Mouse (Mus musculus) gastrocnemius, adult 8-10 months (tissue): ENCODE measurements around the gene Alg5. TPM values are rescaled to one million over a fixed set of nuclear protein-coding genes. Genes with fewer than 3 reads are reported as not detected.
"Not testable (repeated sequence)": the region's sequence is repeated elsewhere in the genome, so short reads cannot be mapped to it uniquely, and the experiment has no call there.

ENCODE experiments used
- DNase-seq, 2 experiments: peaks; one replicate each; pipeline ENCODE4 v3.0.0; 2022; ENCODE audit warnings: low spot score in 2 of 2
- total RNA-seq, 4 experiments: library from RNA; stranded (reverse); gene quantifications; 2 replicates each; pipeline ENCODE4 v1.2.4; 2022

The Alg5 gene
- total RNA-seq = 1 to 10 TPM; 6.3 to 7.9 (median 7.3) TPM

DNA sequence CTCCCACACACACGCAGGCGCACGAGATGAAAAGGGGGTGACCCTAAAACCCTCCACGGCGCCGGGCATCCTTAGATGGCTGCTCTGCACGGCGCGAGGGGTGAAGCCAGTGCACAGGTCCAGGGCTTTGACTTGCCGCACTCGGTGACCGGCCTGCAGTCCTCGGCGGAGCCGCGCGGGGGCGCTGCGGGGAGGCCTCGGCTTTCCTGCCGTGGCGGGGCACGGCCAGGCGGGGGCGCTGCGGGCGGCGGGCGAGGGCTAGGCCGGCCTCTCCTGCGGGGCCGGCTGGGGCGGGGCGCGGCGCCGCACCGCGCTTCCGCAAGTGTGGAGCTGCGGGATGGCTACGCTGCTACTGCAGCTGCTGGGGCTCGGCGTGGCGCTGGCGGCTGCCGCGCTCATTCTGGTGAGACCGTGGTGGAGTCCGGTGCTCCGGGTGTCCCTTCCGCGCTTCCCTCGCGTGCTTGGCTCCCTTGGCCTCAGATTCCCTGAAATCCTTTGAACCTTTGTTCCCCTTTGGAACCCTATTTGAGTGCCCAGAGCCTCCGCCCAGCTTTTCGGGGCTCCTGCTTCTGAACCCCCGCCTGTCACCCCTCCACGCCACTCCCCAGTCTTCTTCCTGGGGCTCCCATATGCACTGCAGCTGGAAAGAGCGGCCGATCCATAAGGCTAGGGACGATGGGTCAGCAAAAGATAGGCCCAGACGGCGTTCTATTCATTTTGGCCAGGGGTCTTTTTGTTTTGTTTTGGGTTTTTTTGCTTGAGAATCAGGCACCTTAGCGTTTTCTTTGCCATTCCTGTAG lies at the start of gene Alg5, which contains the start of gene Exosc8:
Alg5 (plus strand) TSS at position 293 of the 800 bp plus-strand sequence.
Exosc8 (minus strand) TSS at position 147 of the 800 bp plus-strand sequence.
- DNase-seq = peak; percentile 82 to 83

DNA sequence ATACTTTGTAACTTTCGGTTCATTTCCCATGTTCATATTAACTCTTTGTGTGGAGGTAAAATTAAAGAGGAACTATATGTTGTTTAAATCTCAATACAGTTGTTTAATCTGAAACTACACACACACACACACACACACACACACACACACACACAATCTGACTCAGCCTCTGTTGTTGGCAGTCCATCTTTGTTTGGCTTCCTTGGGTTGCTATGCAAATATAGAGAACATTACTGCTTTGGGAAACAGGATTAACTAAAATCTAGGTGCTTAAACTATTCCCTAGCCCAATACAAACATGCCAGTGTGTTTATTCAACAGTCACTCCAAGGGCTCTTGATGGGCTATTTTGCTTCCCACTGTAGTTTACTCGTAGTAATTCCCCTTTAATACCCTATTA lies 48.1 kb upstream of the Alg5 start:
- no peak for DNase-seq

DNA sequence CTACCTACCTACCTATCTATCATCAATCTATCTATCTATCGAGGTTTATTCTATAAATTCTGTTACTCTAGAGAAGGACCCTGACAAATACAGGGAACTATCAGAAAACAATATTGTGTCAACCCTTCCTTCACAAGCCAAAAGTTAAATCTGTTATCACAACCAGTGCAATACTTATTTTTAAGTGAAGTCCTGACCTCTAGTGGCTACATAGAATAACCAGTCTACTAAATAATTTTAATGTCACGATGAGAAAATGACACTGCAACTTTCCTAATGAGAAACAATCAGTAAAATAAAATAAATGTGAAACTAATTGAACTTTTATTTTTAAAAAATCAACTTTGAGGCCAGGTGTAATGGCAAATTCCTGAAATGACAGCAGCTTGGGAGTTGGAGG lies 46.2 kb upstream of the Alg5 start:
- no peak for DNase-seq

- peak; percentile 77 to 89 for DNase-seq
Measured at GRCm38 (mm10) chr3:54692202-54693055, 42.9 kb upstream of the Alg5 start, which contains the start of gene Supt20. Supt20 (plus strand) TSS chr3:54692807.

- DNase-seq = no peak
Measured at GRCm38 (mm10) chr3:54693056-54693415, 42.3 kb upstream of the Alg5 start.

DNA sequence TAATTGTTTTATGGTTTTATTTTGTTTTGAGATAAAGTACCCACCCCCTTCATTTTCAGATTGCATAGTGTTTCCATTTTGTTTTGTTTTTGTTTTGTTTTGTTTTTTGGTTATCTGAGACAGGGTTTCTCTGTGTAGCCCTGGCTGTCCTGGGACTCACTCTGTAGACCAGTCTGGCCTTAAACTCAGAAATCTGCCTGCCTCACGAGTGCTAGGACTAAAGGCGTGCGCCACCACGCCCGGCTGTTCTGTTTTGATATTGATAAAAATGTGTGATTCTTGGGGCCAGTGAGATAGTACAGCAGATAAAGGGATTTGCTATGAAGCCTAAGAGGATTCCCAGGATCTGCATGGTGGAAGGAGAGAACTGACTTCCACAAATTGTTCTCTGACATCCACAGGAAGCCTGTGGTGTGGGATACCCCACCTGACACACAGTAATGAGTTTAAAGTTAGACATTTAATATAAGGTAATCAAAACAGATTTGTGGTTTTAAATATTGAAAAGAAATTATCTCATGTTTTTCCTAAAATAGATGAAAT lies 35.5 kb upstream of the Alg5 start:
- no peak for DNase-seq

GRCm38 (mm10) chr3:54704106-54704505 lies 31.2 kb upstream of the Alg5 start:
- not testable (repeated sequence) for DNase-seq

DNA sequence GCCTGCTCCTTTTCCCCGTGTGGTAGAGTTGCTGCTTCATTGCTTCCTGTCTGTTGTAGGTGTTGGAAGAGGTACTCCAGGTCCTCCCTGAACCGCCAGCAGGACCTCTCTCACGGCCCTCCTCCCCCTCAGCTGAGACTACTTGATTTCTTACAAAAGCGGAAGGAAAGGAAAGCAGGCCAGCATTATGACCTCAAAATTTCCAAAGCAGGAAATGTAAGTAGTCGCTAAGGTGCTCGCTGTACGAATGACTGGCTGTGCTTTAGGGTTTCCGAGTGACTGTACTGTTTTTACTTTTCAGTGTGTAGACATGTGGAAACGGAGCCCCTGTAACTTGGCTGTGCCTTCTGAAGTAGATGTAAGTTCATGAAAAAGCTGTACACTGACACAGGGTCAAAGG lies 26.4 kb upstream of the Alg5 start:
- no peak for DNase-seq

- no peak for DNase-seq
Measured at GRCm38 (mm10) chr3:54714253-54714652, 21.1 kb upstream of the Alg5 start, which contains the start of gene Gm21958. Gm21958 (minus strand) TSS chr3:54714353.

DNA sequence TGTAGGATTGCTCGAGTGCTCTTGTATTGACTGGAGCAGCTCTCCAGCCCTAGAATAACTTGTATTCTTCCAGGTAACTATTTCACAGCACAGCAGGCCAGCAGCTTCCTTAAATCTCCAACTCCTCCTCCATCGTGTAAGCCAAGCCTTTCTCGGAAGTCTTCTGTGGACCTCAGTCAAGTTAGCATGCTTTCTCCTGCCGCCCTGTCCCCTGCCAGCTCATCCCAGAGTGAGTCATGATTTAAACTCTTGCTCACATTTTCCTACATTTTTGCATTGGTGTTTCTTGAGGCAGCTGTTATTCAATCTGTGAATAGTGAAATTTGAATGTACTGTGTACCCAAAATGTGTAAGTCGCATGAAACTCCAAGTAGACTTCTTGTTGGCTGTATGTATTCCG lies 19.9 kb upstream of the Alg5 start:
- DNase-seq = no peak

GRCm38 (mm10) chr3:54717348-54717747 lies 18.0 kb upstream of the Alg5 start:
- DNase-seq = no peak

DNA sequence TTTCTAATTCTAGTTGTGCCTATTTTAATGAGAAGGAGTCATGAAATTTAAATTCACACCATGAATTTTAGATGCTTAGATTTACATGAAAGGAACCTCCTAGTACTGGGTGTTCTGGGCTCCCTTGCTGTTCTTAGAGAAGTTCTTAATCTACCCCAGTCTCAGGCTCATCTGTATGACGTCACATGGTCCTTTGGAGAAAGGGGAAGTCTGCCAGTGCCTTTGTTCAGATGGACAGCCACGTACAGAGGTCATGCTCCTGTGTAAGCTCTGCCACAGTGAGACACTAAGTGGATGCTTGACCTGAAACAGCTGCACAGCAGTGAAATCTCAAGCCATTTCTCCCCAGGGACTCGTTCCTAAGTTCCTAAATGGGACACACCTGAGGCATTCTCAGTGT lies 16.4 kb upstream of the Alg5 start:
- no peak for DNase-seq

GRCm38 (mm10) chr3:54723741-54724500 lies 11.4 kb upstream of the Alg5 start:
- no peak for DNase-seq

DNA sequence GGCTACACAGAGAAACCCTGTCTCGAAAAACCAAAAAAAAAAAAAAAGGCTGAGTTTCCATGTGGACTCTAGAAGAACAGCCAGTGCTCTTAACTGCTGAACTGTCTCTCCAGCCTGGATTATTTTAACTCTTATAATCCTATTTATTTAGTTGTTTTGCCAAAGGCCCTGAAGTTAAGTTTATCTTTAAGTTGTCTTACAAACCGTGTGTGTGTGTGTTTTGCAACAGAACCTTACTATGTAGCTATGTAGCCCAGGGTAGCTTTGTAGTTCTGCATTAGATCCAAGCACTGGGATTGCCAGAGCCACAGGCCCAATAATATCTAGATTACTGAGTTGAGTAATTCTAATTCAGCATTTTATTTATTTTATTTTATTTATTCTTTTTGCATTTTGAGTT lies 10.0 kb upstream of the Alg5 start:
- DNase-seq = no peak

DNA sequence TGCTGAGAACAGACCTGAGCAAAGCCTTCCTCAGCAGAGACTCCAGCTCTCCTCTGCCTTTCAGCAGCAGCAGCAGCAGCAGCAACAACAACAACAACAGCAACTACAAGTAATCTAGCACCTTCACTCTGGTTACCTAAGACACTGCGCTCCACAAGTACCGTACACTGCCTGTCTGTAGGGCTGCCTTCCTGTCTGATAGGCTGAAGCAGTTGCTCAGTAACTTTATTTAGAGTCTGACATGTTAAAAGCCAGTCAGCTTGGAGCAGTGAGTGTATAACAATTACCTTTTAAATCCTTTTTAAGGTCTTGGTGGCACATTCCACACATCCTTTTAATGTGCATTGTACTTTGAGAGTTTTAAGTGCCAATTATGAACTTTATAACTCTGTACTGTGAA lies 7.8 kb upstream of the Alg5 start:
- no peak for DNase-seq

DNA sequence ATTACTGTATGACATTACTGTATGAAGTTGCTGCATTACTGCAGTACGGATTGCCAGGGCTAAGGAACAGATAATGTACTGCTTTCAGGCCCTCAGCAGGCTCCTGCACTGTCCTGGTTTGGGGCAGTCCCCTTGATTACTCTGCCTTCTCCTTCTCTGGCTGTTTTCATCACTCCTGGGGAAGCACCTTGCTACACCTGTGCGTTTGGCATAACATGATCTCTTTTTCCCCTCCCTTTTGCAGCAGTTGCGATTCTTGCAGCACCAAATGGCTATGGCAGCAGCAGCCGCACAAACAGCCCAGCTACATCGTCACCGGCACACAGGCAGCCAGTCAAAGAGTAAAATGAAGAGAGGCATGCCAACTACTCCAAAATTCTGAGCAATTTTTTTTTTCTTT lies 7.2 kb upstream of the Alg5 start:
- DNase-seq = no peak

- no peak for DNase-seq
Measured at GRCm38 (mm10) chr3:54731626-54732150, 3.7 kb upstream of the Alg5 start.

DNA sequence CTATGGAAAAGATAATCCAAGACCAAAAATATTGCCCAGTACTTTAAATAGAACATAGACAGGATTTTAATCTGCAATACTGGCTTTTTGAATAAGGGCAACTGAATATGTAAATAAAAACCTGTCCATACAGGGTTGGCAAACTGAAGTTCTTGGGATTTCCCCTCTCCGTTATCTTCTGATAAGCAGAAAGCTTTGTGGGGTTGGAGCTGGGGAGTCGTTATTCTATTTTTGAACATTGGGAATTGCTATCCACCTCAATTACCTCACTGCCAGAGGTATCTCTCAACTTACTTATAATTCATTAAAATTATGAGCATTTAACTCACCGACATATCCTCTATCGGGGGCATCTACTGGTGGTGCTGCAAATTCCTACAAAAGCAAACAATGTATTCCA lies 3.0 kb upstream of the Alg5 start:
- DNase-seq = no peak

DNA sequence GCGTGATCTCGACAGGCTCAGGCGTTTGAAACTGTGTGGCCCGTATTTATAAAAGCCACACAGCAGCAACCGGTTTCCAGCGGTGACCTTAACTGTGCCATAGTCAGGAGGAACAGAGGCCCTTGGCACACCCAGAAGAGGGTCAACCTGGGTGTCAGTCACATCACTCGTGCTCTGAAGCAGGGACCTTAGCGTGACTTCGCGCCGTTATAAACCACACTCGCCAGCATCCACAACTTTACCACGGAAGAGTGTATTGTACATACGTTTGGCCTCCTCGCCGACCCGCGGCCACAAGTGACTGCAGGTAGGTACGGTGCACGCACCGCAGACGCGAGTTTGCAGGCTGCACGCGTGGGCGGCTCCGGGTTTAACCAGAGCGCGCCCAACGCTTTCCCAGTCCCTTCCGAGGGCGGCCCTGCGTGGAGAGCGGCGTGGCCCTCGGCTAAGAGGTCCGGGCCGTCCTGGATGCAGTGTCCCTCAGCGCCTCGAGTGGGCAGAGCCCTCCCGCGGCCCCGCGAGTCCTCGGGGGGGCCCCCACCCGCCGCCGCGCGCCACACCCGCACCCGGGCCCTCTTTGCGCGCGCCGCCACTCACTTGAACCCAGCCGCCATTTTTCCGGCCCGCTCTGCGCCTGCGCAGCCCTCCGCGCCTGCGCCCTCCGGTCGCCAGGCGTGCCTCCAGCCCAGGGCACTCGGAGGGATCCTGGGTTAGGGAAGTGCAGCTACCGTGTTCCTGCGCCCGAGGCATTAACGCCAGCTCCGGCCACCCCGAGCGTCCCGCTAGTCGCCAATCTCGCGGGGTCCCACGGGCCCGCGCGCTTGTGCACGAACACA lies 710 bp upstream of the Alg5 start:
- DNase-seq = peak; percentile 68 to 80
